Mouse (Mus musculus) adrenal gland, adult (tissue): ENCODE results near the gene Trim31.
"Not testable (repeated sequence)": the region's sequence is repeated elsewhere in the genome, so short reads cannot be mapped to it uniquely, and the experiment has no call there.

Source experiments
- DNase-seq, 2 experiments: peaks; one replicate each; pipeline ENCODE4 v3.0.0; 2022 to 2023; ENCODE audit warnings: low spot score in 1 of 2; ENCODE audit not compliant: inconsistent age in 2 of 2

Gene Trim31

GRCm38 (mm10) chr17:36897552-36898205, at the start of gene Trim31:
TSS of gene Trim31 (plus strand) at chr17:36898118.
- DNase-seq, result no peak

- DNase-seq, result no peak
Measured at GRCm38 (mm10) chr17:36848911-36849310, 49.0 kb upstream of the Trim31 start.

GRCm38 (mm10) chr17:36849992-36850391, 47.9 kb upstream of the Trim31 start:
- no peak for DNase-seq

GRCm38 (mm10) chr17:36851200-36851599, 46.7 kb upstream of the Trim31 start:
- DNase-seq, result no peak

GRCm38 (mm10) chr17:36851627-36852026, 46.3 kb upstream of the Trim31 start:
- DNase-seq, result no peak

GRCm38 (mm10) chr17:36855484-36855883, 42.4 kb upstream of the Trim31 start:
- no peak for DNase-seq

- no peak for DNase-seq
Measured at GRCm38 (mm10) chr17:36856236-36856635, 41.7 kb upstream of the Trim31 start.

GRCm38 (mm10) chr17:36858181-36858580, 39.7 kb upstream of the Trim31 start:
- DNase-seq, result no peak

GRCm38 (mm10) chr17:36861680-36862079, 36.2 kb upstream of the Trim31 start:
- DNase-seq, result no peak

- peak in 1 of 2 experiments; percentile 61 for DNase-seq
Measured at GRCm38 (mm10) chr17:36866719-36867527, 31.0 kb upstream of the Trim31 start, which contains the start of gene Trim15. TSS of gene Trim15 (minus strand) at chr17:36867210.

- no peak for DNase-seq
Measured at GRCm38 (mm10) chr17:36868836-36869235, 29.1 kb upstream of the Trim31 start.

- no peak for DNase-seq
Measured at GRCm38 (mm10) chr17:36869284-36869954, 28.5 kb upstream of the Trim31 start, which contains the start of gene Trim10. TSS of gene Trim10 (plus strand) at chr17:36869574.

GRCm38 (mm10) chr17:36869955-36870810, 27.7 kb upstream of the Trim31 start:
- no peak for DNase-seq

GRCm38 (mm10) chr17:36874636-36875035, 23.3 kb upstream of the Trim31 start:
- DNase-seq, result no peak

- DNase-seq, result no peak
Measured at GRCm38 (mm10) chr17:36883350-36883749, 14.6 kb upstream of the Trim31 start.

GRCm38 (mm10) chr17:36885132-36885790, 12.7 kb upstream of the Trim31 start:
- DNase-seq, result no peak

- no peak for DNase-seq
Measured at GRCm38 (mm10) chr17:36890073-36890903, 7.6 kb upstream of the Trim31 start, which contains the start of gene Trim40. TSS of gene Trim40 (minus strand) at chr17:36890123.

GRCm38 (mm10) chr17:36891496-36891895, 6.4 kb upstream of the Trim31 start:
- not testable (repeated sequence) for DNase-seq

GRCm38 (mm10) chr17:36892362-36892761, 5.6 kb upstream of the Trim31 start:
- peak; percentile 21 to 68 for DNase-seq
